Mouse (Mus musculus): ENCODE measurements around the gene Qprt. TPM values are rescaled to one million over a fixed set of nuclear protein-coding genes. Genes with fewer than 3 reads are reported as not detected.

Gene Qprt
- polyA plus RNA-seq (2014; fragmentation: Nextera tagmentation; extraction: Ambion mirVana) = 1.4 and 2.2 TPM in 2 replicates

- H3K4me2 ChIP-seq (replicated peaks; ENCODE audit: low read depth, low read length) = peak within 1 kb of the TSS; percentile 1; the same call in 1 of the 2 replicates
- no peak for ATAC-seq (ENCODE audit: insufficient number of reproducible peaks, insufficient read depth, low FRiP score, low read depth)
- H3K9ac ChIP-seq (replicated peaks; ENCODE audit: low read depth, low read length) = no peak within 1 kb of the TSS
- H3K4me3 ChIP-seq (ENCODE audit: low read depth, low read length) = no peak within 1 kb of the TSS
- H3K9me3 ChIP-seq (ENCODE audit: control insufficient read depth, low read depth, low read length) = no peaks in the 10 kb centered on the region
- 22% methylated on average over 7 of the region's 7 CpGs for WGBS
- H3K4me1 ChIP-seq (ENCODE audit: control insufficient read depth, insufficient read depth, low read length) = no peaks in the 10 kb centered on the region
- no peaks in the 10 kb centered on the region for H3K27me3 ChIP-seq (ENCODE audit: control insufficient read depth, insufficient read depth, low read length)
- no peak within 1 kb of the TSS for H3K27ac ChIP-seq (ENCODE audit: low read length)
- H3K36me3 ChIP-seq (ENCODE audit: control insufficient read depth, insufficient read depth, low read length) = no peaks in the 10 kb centered on the region
These were observed at the start of gene Qprt for GRCm38 (mm10) chr7:127121911-127122270. Gene Qprt, minus strand, starts transcription at chr7:127122226.

DNA sequence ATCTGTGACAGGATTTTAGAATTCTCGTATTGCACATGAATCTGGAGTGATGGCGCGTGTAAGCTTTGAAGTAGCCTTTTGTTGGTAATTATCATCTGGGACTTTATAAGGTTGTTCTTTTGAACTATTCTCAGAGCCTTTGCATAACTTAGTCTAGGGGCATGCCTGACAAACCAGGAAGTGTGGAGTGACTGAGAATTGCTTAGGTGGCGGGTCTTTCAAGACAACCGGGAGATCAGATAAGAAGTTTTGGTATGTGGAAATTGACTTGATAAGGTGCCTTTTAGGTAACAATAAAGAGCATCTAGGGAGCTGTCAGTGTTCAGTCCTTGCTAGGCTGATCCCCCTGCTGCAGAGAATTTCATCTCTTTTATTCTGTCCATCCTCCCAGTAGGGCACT is 44.5 kb upstream of the Qprt start:
- no peak overlapping the region for H3K4me2 ChIP-seq (replicated peaks; ENCODE audit: low read depth, low read length)
- H3K27me3 ChIP-seq (ENCODE audit: control insufficient read depth, insufficient read depth, low read length) = no peaks in the 10 kb centered on the region
- H3K9ac ChIP-seq (replicated peaks; ENCODE audit: low read depth, low read length) = no peak overlapping the region
- H3K4me3 ChIP-seq (ENCODE audit: low read depth, low read length) = no peak overlapping the region
- no peaks in the 10 kb centered on the region for H3K36me3 ChIP-seq (ENCODE audit: control insufficient read depth, insufficient read depth, low read length)
- ATAC-seq (ENCODE audit: insufficient number of reproducible peaks, insufficient read depth, low FRiP score, low read depth) = no peak
- no peaks in the 10 kb centered on the region for H3K4me1 ChIP-seq (ENCODE audit: control insufficient read depth, insufficient read depth, low read length)
- no peak overlapping the region for H3K27ac ChIP-seq (ENCODE audit: low read length)
- H3K9me3 ChIP-seq (ENCODE audit: control insufficient read depth, low read depth, low read length) = no peaks in the 10 kb centered on the region
- WGBS = 84% methylated on average over 5 of the region's 5 CpGs

DNA sequence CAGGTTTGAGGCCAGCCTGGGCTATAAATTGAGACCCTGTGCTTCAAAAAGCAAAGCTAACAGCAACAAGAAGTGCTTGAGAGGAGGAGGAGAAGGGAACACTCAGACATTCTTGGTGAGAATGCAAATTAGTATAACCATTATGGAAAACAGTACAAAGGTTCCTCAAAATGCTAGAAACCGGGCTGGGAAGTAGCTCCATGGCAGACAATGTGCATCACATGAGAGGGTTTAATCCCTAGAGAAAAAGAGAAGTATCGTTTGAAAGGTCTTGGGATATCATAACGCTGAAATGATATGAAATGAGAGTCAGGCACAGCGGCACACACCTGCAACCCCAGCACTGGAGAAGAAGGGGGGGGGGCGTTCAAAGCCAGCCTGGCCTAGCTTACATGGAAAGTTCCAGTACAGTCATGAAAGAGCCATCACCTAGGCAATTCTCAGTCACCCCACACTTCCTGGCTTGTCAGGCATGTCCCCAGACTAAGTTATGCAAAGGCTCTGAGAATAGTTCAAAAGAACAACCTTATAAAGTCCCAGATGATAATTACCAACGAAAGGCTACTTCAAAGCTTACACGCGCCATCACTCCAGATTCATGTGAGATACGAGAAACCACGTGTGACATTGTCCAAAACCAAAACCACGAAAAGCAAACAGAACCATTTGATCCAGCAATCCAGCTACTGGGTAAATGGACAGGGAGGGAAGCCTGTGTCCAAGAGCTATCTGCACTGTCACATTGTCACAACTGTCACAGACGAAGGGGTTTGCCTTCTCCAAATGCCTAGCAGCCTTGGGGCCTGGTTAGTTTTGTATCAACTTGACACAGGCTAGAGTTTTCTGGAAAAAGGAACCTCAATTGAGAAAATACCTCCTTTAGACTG is 43.8 kb upstream of the Qprt start:
- Histone ChIP-seq H3K27ac (ENCODE audit: low read length) (no peak overlapping the region), H3K4me2 (replicated peaks; ENCODE audit: low read depth, low read length) (no peak overlapping the region), H3K9ac (replicated peaks; ENCODE audit: low read depth, low read length) (no peak overlapping the region), H3K4me3 (ENCODE audit: low read depth, low read length) (no peak overlapping the region), H3K27me3 (ENCODE audit: control insufficient read depth, insufficient read depth, low read length) (no peaks in the 10 kb centered on the region), H3K36me3 (ENCODE audit: control insufficient read depth, insufficient read depth, low read length) (no peaks in the 10 kb centered on the region), H3K9me3 (ENCODE audit: control insufficient read depth, low read depth, low read length) (no peaks in the 10 kb centered on the region), H3K4me1 (ENCODE audit: control insufficient read depth, insufficient read depth, low read length) (no peaks in the 10 kb centered on the region)
- ATAC-seq (ENCODE audit: insufficient number of reproducible peaks, insufficient read depth, low FRiP score, low read depth) = no peak
- 89% methylated on average over 12 of the region's 12 CpGs for WGBS

GRCm38 (mm10) chr7:127164002-127164401 is 42.0 kb upstream of the Qprt start:
- WGBS = 81% methylated on average over 4 of the region's 4 CpGs
- Histone ChIP-seq H3K9ac (replicated peaks; ENCODE audit: low read depth, low read length) (no peak overlapping the region), H3K36me3 (ENCODE audit: control insufficient read depth, insufficient read depth, low read length) (no peaks in the 10 kb centered on the region), H3K4me3 (ENCODE audit: low read depth, low read length) (no peak overlapping the region), H3K27ac (ENCODE audit: low read length) (no peak overlapping the region), H3K27me3 (ENCODE audit: control insufficient read depth, insufficient read depth, low read length) (no peaks in the 10 kb centered on the region), H3K4me1 (ENCODE audit: control insufficient read depth, insufficient read depth, low read length) (no peaks in the 10 kb centered on the region), H3K4me2 (replicated peaks; ENCODE audit: low read depth, low read length) (no peak overlapping the region), H3K9me3 (ENCODE audit: control insufficient read depth, low read depth, low read length) (no peaks in the 10 kb centered on the region)
- ATAC-seq (ENCODE audit: insufficient number of reproducible peaks, insufficient read depth, low FRiP score, low read depth) = no peak

- Histone ChIP-seq H3K4me3 (ENCODE audit: low read depth, low read length) (no peak overlapping the region), H3K4me2 (replicated peaks; ENCODE audit: low read depth, low read length) (no peak overlapping the region), H3K36me3 (ENCODE audit: control insufficient read depth, insufficient read depth, low read length) (no peaks in the 10 kb centered on the region), H3K9me3 (ENCODE audit: control insufficient read depth, low read depth, low read length) (no peaks in the 10 kb centered on the region), H3K27me3 (ENCODE audit: control insufficient read depth, insufficient read depth, low read length) (no peaks in the 10 kb centered on the region), H3K27ac (ENCODE audit: low read length) (no peak overlapping the region), H3K9ac (replicated peaks; ENCODE audit: low read depth, low read length) (no peak overlapping the region), H3K4me1 (ENCODE audit: control insufficient read depth, insufficient read depth, low read length) (no peaks in the 10 kb centered on the region)
- ATAC-seq (ENCODE audit: insufficient number of reproducible peaks, insufficient read depth, low FRiP score, low read depth) = no peak
- WGBS = 84% methylated on average over 5 of the region's 5 CpGs
These were observed 40.5 kb upstream of the Qprt start for GRCm38 (mm10) chr7:127162546-127162945.

GRCm38 (mm10) chr7:127157548-127157947 is 35.5 kb upstream of the Qprt start:
- ATAC-seq (ENCODE audit: insufficient number of reproducible peaks, insufficient read depth, low FRiP score, low read depth) = no peak
- 82% methylated on average over 4 of the region's 4 CpGs for WGBS
- no peaks in the 10 kb centered on the region for H3K36me3 ChIP-seq (ENCODE audit: control insufficient read depth, insufficient read depth, low read length)

DNA sequence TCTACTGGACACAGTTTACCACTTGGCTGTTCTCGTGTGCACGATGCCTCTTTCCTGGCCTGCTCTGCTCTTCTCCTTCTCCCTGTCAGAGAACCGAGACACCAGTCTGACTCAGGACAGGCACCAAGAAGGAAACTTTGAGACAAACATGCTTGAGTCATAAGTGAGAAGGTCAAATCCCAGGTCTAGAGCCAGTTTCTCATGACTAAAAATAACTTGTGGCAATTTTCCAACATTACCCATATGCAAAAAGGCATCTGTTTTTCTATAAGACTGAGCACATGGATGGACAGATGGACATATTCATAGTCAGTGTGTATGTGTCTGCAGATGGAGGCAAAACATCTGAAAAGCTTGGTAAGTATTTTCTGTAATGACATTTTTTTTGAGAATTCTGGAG is 31.5 kb upstream of the Qprt start:
- Histone ChIP-seq H3K4me3 (ENCODE audit: low read depth, low read length) (no peak overlapping the region), H3K36me3 (ENCODE audit: control insufficient read depth, insufficient read depth, low read length) (no peaks in the 10 kb centered on the region), H3K4me2 (replicated peaks; ENCODE audit: low read depth, low read length) (no peak overlapping the region), H3K27ac (ENCODE audit: low read length) (no peak overlapping the region), H3K9me3 (ENCODE audit: control insufficient read depth, low read depth, low read length) (no peaks in the 10 kb centered on the region), H3K27me3 (ENCODE audit: control insufficient read depth, insufficient read depth, low read length) (no peaks in the 10 kb centered on the region), H3K9ac (replicated peaks; ENCODE audit: low read depth, low read length) (no peak overlapping the region), H3K4me1 (ENCODE audit: control insufficient read depth, insufficient read depth, low read length) (no peaks in the 10 kb centered on the region)
- ATAC-seq (ENCODE audit: insufficient number of reproducible peaks, insufficient read depth, low FRiP score, low read depth) = no peak
- 73% methylated on average over 3 of the region's 3 CpGs for WGBS

More at GRCm38 (mm10) chr7:127157548-127157947, 35.5 kb upstream of the Qprt start:
- Histone ChIP-seq H3K4me1 (ENCODE audit: control insufficient read depth, insufficient read depth, low read length) (no peaks in the 10 kb centered on the region), H3K4me3 (ENCODE audit: low read depth, low read length) (no peak overlapping the region), H3K9me3 (ENCODE audit: control insufficient read depth, low read depth, low read length) (no peaks in the 10 kb centered on the region), H3K9ac (replicated peaks; ENCODE audit: low read depth, low read length) (no peak overlapping the region), H3K27ac (ENCODE audit: low read length) (no peak overlapping the region), H3K27me3 (ENCODE audit: control insufficient read depth, insufficient read depth, low read length) (no peaks in the 10 kb centered on the region), H3K4me2 (replicated peaks; ENCODE audit: low read depth, low read length) (no peak overlapping the region)

DNA sequence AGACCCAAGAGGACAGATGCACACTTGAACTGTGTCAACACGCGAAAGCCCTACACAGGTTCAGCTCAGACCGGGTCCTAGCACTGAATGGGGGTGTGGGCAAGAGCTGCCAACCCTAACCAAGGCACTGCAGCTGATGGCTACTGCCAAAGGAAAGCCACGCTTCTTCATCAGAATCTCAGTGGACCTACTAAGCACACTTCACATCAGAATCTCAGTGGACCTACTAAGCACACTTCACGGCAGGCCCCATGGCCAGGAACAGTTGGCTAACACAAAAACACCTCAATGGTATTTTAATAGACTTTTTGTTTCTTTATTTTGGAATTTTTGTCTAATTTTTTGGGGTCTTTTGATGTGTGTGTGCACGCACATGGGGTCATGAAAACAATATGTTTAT is 30.4 kb upstream of the Qprt start:
- Histone ChIP-seq H3K27ac (ENCODE audit: low read length) (no peak overlapping the region), H3K4me2 (replicated peaks; ENCODE audit: low read depth, low read length) (no peak overlapping the region), H3K36me3 (ENCODE audit: control insufficient read depth, insufficient read depth, low read length) (no peaks in the 10 kb centered on the region), H3K9ac (replicated peaks; ENCODE audit: low read depth, low read length) (no peak overlapping the region), H3K4me1 (ENCODE audit: control insufficient read depth, insufficient read depth, low read length) (no peaks in the 10 kb centered on the region), H3K27me3 (ENCODE audit: control insufficient read depth, insufficient read depth, low read length) (no peaks in the 10 kb centered on the region), H3K4me3 (ENCODE audit: low read depth, low read length) (no peak overlapping the region), H3K9me3 (ENCODE audit: control insufficient read depth, low read depth, low read length) (no peaks in the 10 kb centered on the region)
- ATAC-seq (ENCODE audit: insufficient number of reproducible peaks, insufficient read depth, low FRiP score, low read depth) = no peak
- WGBS = 91% methylated on average over 6 of the region's 6 CpGs

- Histone ChIP-seq H3K4me3 (ENCODE audit: low read depth, low read length) (no peak overlapping the region), H3K36me3 (ENCODE audit: control insufficient read depth, insufficient read depth, low read length) (no peaks in the 10 kb centered on the region), H3K27ac (ENCODE audit: low read length) (no peak overlapping the region), H3K4me2 (replicated peaks; ENCODE audit: low read depth, low read length) (no peak overlapping the region), H3K9me3 (ENCODE audit: control insufficient read depth, low read depth, low read length) (no peaks in the 10 kb centered on the region), H3K4me1 (ENCODE audit: control insufficient read depth, insufficient read depth, low read length) (no peaks in the 10 kb centered on the region), H3K27me3 (ENCODE audit: control insufficient read depth, insufficient read depth, low read length) (no peaks in the 10 kb centered on the region), H3K9ac (replicated peaks; ENCODE audit: low read depth, low read length) (no peak overlapping the region)
- 49% methylated on average over 3 of the region's 3 CpGs for WGBS
- ATAC-seq (ENCODE audit: insufficient number of reproducible peaks, insufficient read depth, low FRiP score, low read depth) = no peak
These were observed 25.9 kb upstream of the Qprt start for GRCm38 (mm10) chr7:127147901-127148300.
